Mouse (Mus musculus): Measurements from ENCODE around the gene Rbfox1.

The Rbfox1 gene

DNA sequence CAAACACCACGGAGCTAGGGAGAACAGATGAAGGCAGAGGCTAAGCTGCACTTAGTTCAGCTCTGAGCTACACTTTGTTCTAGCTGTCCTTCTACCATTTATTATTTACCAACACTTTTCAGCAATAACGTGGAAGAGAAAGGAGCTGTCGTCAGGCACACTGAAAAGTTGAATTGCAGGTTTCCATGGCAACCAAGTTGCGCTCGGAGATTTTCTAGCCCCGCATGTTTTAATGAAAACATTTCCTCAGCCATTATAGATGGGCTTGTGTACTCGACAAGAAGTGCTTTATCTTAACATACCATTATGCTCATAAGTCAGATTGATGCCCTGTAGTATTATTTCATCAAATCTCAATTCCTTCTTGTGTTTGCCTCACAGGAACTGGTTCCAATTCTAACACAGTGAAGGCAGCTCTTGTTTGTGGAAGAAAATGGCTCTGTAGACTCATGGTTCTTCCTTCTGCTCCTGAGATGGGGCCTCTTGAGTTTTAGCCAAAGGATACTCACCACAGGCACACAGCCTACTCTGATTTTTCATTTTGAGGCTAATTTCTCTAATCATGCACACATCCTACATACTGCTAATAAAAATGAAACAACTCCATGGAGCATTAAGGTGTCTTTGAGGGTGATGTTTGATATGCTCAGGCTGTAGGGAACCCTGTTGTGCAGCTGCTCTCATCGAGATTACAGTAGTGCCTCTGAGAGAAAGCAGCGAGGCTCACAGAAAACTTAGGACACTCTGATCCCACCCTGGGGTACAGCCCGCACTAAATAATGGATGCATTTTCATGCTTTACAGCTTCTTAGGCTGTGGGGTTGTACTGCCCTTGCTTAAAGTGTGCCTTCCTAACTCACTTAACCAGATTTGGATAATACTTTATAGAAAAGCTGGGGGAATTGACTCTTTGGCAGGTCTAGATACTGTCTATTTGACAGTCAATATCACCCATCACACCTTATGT, 107.2 kb downstream of the Rbfox1 start:
- no peak for DNase-seq (ENCODE audit: low spot score)

DNA sequence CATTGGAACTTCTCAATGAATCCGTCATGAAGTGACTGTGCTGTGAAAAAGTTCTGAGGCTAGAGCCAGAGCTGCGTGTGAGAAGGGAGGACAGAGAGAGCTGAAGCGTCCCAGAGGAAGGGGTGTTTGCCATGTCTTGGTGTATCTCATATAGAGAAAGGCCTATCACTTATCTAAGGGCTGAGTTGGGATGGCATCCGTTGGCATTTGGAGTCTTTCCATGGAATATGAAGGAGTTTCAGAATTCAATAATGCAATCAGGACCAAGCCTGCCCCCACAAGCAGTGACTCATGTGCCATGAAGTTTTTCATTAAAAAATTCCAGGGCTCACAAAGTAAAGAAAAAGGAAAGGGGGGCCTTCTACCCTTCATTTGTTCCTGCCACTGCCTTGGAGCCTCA, 112.0 kb downstream of the Rbfox1 start:
- DNase-seq (ENCODE audit: low spot score): no peak

GRCm38 (mm10) chr16:5997651-5998050, 112.5 kb downstream of the Rbfox1 start:
- no peak for DNase-seq (ENCODE audit: low spot score)

GRCm38 (mm10) chr16:6000016-6000415, 114.9 kb downstream of the Rbfox1 start:
- DNase-seq (ENCODE audit: low spot score): no peak

DNA sequence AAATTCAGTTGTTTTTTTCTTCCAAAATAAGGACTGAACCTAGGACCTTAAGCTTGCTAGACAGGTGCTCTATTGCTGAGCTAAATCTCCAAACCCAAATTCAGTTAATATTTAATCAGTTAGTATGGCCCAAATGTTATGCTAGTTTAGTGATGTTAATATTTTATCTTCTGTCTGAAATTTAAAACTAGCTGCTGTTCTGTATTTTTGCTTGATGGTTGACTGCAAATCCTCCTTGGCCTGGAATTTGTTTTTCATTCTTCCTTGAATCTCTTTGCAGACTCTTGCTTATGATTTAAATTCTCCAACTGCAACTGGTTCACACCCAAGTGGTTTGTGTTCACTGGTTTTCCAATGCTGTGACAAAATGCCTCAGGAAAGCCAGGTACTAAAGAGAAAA, 121.8 kb downstream of the Rbfox1 start:
- DNase-seq (ENCODE audit: low spot score): no peak

DNA sequence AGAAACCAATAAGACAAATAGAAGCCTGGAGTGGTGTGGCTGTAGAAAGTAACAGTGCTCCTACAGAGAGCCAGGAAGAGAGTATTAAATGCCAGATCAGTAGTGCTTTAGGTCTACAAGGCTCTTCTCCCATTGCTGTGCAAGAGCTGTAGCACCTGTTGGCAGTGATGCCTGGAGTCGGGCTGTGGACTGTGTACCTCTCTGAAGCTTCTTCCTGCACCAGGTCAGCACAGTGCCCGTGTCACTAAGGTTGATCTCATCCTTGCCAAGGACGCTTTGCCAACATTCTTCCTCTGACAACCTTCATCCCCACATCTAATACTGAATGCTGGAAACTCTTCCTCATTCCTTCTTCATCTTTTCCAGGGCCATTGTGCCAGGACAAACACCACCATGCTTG, 127.7 kb downstream of the Rbfox1 start:
- no peak for DNase-seq (ENCODE audit: low spot score)

- peak; percentile 44 for DNase-seq (ENCODE audit: low spot score)
Observed at GRCm38 (mm10) chr16:6018639-6019038, 133.5 kb downstream of the Rbfox1 start.

DNA sequence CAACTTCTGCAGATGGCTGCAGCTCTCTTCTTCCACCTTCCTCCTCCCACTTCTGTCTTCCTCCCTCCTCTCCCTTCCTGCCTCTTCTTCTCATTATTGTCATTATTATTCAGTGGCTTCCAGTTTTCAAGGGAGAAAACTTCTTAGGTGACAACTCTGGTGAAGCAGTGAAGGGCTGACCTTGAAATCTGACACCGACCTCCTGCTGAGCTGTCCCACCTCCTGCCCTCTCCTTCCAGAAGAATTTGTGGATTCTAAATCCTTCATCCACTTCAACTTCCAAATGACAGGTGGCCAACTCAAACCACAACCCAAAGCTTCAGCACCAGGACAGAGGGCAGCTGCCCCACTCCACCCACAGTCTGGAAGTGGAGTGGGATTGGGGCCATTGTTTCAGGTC, 134.2 kb downstream of the Rbfox1 start:
- DNase-seq (ENCODE audit: low spot score): no peak

DNA sequence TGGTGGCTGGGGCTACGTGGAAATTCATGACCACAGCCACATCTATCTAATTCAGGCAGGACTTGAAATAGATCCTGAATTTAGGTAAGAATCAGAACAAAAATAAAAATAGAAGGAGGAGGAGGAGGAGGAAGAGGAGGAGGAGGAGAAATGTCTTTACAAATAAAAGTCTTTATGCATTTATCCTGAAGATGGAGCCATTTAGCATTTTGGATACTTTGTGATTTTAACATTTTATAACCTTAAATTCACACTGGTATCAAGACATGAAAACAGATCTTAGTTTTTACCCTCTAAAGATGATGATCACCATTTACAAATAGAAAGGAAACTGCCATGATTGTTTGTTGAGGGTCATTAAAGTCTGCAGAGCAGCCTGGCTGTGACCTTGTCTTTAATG, 146.1 kb downstream of the Rbfox1 start:
- no peak for DNase-seq (ENCODE audit: low spot score)

GRCm38 (mm10) chr16:6032563-6032962, 147.4 kb downstream of the Rbfox1 start:
- no peak for DNase-seq (ENCODE audit: low spot score)

DNA sequence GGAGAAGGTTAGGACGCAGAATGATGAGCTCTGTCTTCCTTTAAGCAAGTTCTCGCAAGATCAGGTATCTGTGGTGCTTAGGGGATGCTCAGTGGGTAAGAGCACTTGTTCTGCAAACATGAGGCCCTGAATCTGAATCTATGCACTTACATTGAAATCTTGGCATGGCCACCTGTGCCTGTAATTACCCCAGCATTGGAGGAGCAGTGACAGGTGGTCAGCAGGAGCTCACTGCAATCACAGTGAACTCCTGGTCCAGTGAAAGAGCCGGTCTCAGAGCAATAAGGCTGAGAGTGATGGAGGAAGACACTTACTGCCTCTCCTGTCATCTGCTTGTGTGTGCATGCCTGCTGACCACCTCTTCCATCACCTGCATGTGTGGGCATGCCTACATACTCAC, 149.7 kb downstream of the Rbfox1 start:
- DNase-seq (ENCODE audit: low spot score): no peak

- no peak for DNase-seq (ENCODE audit: low spot score)
Observed at GRCm38 (mm10) chr16:6037009-6037408, 151.9 kb downstream of the Rbfox1 start.

DNA sequence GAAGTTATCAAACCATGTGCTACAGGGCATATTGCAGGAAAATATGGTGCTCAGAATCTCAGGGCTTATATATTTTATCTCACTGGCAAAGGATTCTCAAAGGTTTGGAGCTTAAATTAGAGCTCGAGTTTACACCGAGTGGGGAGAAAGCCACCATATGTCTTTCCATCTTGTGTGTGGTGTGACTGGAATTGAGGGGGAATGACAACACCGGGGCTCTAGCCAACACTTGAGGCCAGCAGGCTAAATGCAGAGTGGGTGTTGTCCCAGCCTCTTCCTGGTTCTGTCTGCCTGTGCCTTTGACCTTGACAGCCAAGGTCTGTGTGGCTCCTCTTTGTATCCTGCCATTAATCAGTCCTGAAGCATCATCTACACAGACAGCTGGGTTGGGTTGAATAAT, 157.6 kb downstream of the Rbfox1 start:
- DNase-seq (ENCODE audit: low spot score): no peak

GRCm38 (mm10) chr16:6048601-6049000, 163.4 kb downstream of the Rbfox1 start:
- DNase-seq (ENCODE audit: low spot score): no peak

DNA sequence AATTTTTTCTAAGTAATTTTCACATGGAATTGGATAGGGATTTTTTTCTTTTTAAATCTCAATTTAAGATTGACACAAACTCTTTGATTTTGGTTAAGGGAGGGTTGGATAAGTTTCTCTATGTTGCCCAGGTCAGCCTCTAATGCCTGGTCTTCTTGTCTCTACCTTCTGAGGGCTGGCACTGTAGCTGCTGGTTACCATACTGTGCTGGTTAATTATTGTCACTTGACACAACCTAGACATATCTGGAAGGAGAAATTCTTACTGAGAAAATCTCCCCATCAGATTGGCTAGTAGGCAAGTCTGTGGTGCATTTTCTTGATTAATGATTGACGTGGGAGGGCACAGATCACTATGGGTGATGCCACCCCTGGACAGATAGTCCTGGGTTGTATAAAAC, 177.3 kb downstream of the Rbfox1 start:
- DNase-seq (ENCODE audit: low spot score): no peak

- no peak for DNase-seq (ENCODE audit: low spot score)
Observed at GRCm38 (mm10) chr16:6065481-6065880, 180.3 kb downstream of the Rbfox1 start.

DNA sequence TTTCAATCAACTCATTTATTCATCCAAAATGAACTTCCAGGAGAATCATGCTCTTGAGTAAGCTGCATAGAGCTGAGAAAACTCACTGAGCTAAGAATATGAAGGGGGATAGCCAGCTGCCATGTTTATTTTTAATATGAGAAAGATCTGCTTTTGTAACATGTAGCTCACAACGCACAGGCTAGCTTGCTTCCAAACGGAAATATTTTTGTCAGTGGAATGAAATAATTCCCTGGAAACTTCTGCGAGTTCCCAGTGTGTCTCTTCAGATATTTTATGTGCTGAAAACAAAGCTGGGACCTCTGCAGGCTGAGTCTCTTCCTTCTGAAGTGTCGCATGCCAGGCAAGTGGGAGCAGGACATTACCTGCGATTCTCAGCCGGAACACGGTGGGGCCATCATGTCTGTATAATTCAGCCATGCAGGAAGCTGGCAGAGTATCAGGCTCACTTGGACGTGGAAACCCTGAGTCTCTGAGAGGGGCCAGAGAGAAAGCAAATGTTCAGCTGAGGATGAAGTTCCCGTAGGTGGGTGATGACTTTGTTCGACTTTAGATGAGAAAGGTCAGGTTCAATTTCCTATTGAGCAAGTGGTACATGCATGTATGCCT, 190.4 kb downstream of the Rbfox1 start:
- DNase-seq (ENCODE audit: low spot score): no peak

GRCm38 (mm10) chr16:6079017-6079416, 193.9 kb downstream of the Rbfox1 start:
- DNase-seq (ENCODE audit: low spot score): no peak

GRCm38 (mm10) chr16:6084701-6085365, 199.7 kb downstream of the Rbfox1 start:
- no peak for DNase-seq (ENCODE audit: low spot score)

DNA sequence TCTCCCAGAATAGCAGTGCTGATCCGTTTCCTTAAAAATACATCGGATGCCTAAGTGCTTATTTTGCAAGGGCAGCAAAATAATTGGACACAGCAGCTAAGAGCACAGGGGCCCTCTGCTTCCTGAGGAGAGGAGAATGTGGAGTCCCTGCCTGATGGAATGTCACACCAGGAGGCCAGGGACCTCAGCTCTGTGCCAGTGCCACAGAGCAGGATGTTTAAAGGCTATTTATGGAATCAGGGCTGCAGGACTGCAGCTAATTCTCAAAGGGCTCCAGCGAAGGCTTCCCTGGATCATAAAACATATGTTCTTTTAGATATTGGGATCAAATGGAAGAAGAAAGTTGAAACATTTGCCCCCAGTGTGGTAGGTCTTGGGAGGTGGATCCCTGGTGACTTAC, 201.0 kb downstream of the Rbfox1 start:
- DNase-seq (ENCODE audit: low spot score): no peak

- DNase-seq (ENCODE audit: low spot score): no peak
Observed at GRCm38 (mm10) chr16:6091326-6092123, 206.4 kb downstream of the Rbfox1 start.

All from adipocyte (in vitro differentiated cells).